Mouse (Mus musculus) thymus, adult 2 months (tissue): Measurements from ENCODE around the gene Fgfr2.

ENCODE experiments used
- CTCF ChIP-seq: fragments of 200-500 bp; IDR thresholded peaks from 2 replicates; pipeline ENCODE4 v1.5.1; 2012; ENCODE audit warnings: mild to moderate bottlenecking, control low read depth, low read length, moderate library complexity, borderline replicate concordance; ENCODE audit not compliant: control insufficient read depth, poor library complexity, insufficient read depth; ENCODE audit errors: extremely low read depth
- POLR2A ChIP-seq: fragments of 200-500 bp; IDR thresholded peaks from 2 replicates; pipeline ENCODE4 v1.6.1; 2012; ENCODE audit warnings: mild to moderate bottlenecking, low read length, control low read depth, moderate library complexity; ENCODE audit not compliant: control insufficient read depth, poor library complexity, insufficient read depth; ENCODE audit errors: extremely low read depth

GRCm38 (mm10) chr7:132443769-132444168, 679.4 kb downstream of the Fgfr2 start:
- TF ChIP-seq CTCF (no peak), POLR2A (no peak)
